Mouse (Mus musculus) thymus, adult 2 months (tissue): ENCODE measurements around the gene Snrpg.

ENCODE experiments used
- CTCF ChIP-seq: fragments of 200-500 bp; IDR thresholded peaks from 2 replicates; pipeline ENCODE4 v1.5.1; 2012; ENCODE audit warnings: mild to moderate bottlenecking, control low read depth, low read length, moderate library complexity, borderline replicate concordance; ENCODE audit not compliant: control insufficient read depth, poor library complexity, insufficient read depth; ENCODE audit errors: extremely low read depth
- POLR2A ChIP-seq: fragments of 200-500 bp; IDR thresholded peaks from 2 replicates; pipeline ENCODE4 v1.6.1; 2012; ENCODE audit warnings: mild to moderate bottlenecking, low read length, control low read depth, moderate library complexity; ENCODE audit not compliant: control insufficient read depth, poor library complexity, insufficient read depth; ENCODE audit errors: extremely low read depth

- no peak for TF ChIP-seq POLR2A
- TF ChIP-seq CTCF = no peak
Measured at GRCm38 (mm10) chr6:86322991-86323390, 48.1 kb upstream of the Snrpg start.
